Mouse (Mus musculus): ENCODE results near the gene Ren1. TPM values are rescaled to one million over a fixed set of nuclear protein-coding genes. Genes with fewer than 3 reads are reported as not detected.

Gene Ren1
- polyA plus RNA-seq, 1 experiment from 2014 or later: 0.99 TPM

DNA sequence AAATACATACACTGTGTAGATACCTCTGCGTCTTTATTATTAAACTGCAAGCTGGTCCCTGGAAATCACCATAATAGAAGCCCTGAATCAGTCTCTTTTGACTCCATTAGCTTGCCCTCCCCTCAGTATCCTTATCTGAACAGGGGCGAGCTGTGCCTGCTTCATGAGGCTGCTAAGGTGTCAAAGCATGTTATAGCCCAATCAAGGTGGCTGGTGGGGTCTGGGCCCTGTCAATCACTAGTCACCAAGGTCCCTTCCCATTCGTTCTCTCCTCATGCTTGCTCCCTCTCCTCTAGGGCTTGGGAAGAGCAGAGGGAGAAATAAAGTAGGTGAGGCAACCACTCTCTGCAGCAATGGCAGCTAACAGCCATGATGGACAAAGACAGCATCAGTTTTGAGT, 3.1 kb upstream of the Ren1 start:
- no peak overlapping the region for H3K9ac ChIP-seq
- ATAC-seq (ENCODE audit: low FRiP score): no peak
- 78% methylated on average over 3 of the region's 3 CpGs for WGBS
- no peak overlapping the region for H3K4me2 ChIP-seq (replicated peaks)
- H3K27ac ChIP-seq: no peak overlapping the region
- no peaks in the 10 kb centered on the region for H3K9me3 ChIP-seq (replicated peaks)
- no peak overlapping the region for H3K4me3 ChIP-seq
- H3K36me3 ChIP-seq: no peaks in the 10 kb centered on the region
- H3K4me1 ChIP-seq: peaks cover 10% of the 10 kb centered on the region; the same call in 1 of the 2 replicates
- no peaks in the 10 kb centered on the region for H3K27me3 ChIP-seq

DNA sequence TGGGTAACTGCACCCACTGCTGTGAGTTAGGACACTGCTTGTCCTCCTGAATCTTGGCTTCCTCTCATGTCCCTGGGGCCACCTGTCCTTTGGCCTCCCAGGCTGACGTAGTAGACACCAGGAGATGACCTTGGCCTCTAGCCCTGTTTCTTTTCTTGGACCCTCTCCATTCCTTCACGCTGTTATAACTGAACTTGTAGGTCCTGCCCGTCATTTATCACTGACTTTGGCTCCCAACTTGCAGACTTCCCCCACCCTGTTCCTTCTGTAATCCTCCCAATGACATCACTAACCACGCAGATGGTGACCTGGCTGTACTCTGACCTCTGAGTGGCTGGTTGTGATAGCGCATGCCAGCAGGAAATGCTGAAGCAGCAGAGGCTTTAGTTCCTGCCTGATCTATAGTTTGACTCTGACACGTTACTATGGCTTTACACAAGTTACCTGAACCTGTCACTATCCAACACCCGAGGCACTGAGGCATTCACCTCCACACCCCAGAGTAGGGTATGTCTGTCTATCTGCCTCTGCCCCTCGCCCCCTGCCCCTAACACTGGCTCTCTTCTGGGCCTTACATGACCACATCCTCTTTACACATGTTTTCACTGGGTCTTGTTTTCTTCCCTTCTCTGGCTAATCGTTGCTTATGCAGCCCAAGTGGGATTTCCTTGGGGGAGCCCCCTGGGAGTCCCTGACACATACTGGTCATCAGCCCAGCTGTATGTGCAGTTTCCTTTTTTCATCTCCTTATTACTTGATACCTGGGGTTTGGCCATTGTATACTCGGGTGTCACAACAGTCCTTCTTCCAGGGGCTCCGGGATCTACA, 2.4 kb upstream of the Ren1 start:
- H3K4me2 ChIP-seq (replicated peaks): no peak overlapping the region
- H3K4me1 ChIP-seq: peaks cover 10% of the 10 kb centered on the region; the same call in 1 of the 2 replicates
- WGBS: 82% methylated on average over 11 of the region's 11 CpGs
- no peak overlapping the region for H3K27ac ChIP-seq
- H3K9ac ChIP-seq: no peak overlapping the region
- no peaks in the 10 kb centered on the region for H3K36me3 ChIP-seq
- H3K9me3 ChIP-seq (replicated peaks): no peaks in the 10 kb centered on the region
- no peaks in the 10 kb centered on the region for H3K27me3 ChIP-seq
- H3K4me3 ChIP-seq: no peak overlapping the region
- ATAC-seq (ENCODE audit: low FRiP score): no peak

DNA sequence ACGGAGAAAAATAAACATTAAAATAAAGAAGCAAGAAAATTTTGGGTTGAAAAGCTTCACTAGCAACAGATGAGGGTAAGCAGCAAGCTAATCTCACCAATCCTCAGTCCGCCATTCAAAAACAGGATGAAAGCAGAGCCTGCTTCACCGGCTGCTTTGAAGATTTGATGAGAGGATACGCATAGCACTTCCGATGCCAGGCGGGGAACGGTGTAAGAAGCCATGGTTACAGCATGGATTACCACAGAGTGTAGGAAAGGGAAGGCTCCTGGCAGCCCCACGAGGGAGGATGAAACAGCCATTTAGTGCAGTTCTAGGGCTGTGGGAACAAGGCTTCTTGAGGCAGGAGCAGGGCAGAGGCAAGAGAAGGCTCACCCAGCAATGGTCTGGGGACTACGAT, 1.5 kb downstream of the Ren1 start:
- Histone ChIP-seq H3K4me1 (peaks cover 16% of the 10 kb centered on the region; the same call in 1 of the 2 replicates), H3K9me3 (replicated peaks) (no peaks in the 10 kb centered on the region), H3K27ac (no peak overlapping the region), H3K9ac (0 out of 2 replicates have a peak overlapping the region, but pooled peaks have one; percentile 5), H3K27me3 (peaks cover 13% of the 10 kb centered on the region), H3K4me2 (replicated peaks) (no peak overlapping the region), H3K36me3 (no peaks in the 10 kb centered on the region), H3K4me3 (no peak overlapping the region)
- WGBS: 72% methylated on average over 9 of the region's 9 CpGs
- no peak for ATAC-seq (ENCODE audit: low FRiP score)

DNA sequence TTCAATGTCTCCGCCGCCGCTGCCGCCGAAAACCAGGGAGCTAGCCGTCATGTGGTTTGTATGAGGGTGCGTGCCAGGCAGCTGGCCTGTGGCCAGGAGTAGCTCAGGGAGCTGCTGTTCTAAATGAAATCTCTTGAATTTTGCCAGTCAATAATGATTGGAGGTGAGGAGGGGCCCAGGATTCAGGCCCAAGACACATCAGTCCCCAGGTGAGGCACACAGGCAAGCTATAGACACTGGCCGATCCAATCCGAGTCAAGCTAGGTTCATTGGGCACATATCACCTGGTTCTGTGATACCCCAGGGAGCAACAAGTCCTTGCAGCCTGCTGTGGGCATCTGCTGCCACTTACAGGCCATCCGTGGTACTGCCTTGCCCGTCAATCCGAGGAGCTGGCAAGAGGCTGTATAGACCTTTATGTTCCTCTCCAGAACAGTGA, 3.1 kb downstream of the Ren1 start:
- WGBS: 50% methylated on average over 12 of the region's 12 CpGs
- H3K36me3 ChIP-seq: no peaks in the 10 kb centered on the region
- H3K9me3 ChIP-seq (replicated peaks): no peaks in the 10 kb centered on the region
- no peak overlapping the region for H3K4me3 ChIP-seq
- no peak overlapping the region for H3K4me2 ChIP-seq (replicated peaks)
- peaks cover 18% of the 10 kb centered on the region for H3K27me3 ChIP-seq
- no peak overlapping the region for H3K9ac ChIP-seq
- H3K27ac ChIP-seq: no peak overlapping the region
- H3K4me1 ChIP-seq: peaks cover 14% of the 10 kb centered on the region; the same call in 1 of the 2 replicates
- ATAC-seq (ENCODE audit: low FRiP score): peak; percentile 36; the same call in 1 of the 2 replicates

DNA sequence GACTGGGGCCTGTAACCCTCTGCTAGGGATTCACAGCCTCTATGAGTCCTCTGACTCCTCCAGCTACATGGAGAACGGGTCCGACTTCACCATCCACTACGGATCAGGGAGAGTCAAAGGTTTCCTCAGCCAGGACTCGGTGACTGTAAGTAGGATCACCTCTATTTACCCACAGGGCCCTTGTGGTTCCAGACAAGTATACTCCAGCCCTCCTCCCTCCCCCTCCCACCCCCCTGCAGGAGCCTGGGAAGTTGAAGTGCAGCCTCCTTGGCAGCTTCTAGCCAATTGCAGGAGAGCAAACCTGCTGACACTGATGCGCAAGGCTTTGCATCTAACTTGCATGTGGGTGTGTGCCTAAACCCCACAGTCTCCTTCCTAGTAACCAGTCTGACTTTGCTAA, 5.2 kb downstream of the Ren1 start:
- Histone ChIP-seq H3K9me3 (replicated peaks) (no peaks in the 10 kb centered on the region), H3K27me3 (peaks cover 26% of the 10 kb centered on the region), H3K36me3 (no peaks in the 10 kb centered on the region), H3K27ac (no peak overlapping the region), H3K4me1 (peaks cover 12% of the 10 kb centered on the region; the same call in 1 of the 2 replicates), H3K4me2 (replicated peaks) (no peak overlapping the region), H3K9ac (0 out of 2 replicates have a peak overlapping the region, but pooled peaks have one; percentile 9), H3K4me3 (no peak overlapping the region)
- no peak for ATAC-seq (ENCODE audit: low FRiP score)
- WGBS: 51% methylated on average over 5 of the region's 5 CpGs

DNA sequence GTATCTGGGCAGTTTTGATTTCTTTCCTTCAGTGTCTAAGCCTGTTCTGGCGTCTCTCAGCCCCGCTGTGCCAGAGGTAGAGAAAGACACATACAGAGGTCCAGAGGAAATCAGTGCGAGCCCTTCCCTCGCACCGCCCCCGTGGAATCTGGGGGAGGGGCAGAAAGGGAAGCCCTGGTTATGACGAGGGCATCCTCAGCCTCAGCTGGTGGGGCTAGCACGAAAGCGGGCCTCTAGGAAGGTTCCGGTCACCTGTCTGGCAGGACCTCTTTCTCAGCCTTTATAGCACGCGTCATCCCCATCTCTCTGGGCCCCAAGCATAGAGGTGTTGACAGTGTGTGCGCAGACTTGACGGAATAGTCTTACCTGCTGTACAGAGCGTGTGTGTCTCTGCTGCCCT, 5.6 kb downstream of the Ren1 start:
- peaks cover 26% of the 10 kb centered on the region for H3K27me3 ChIP-seq
- no peak overlapping the region for H3K4me2 ChIP-seq (replicated peaks)
- no peaks in the 10 kb centered on the region for H3K36me3 ChIP-seq
- ATAC-seq (ENCODE audit: low FRiP score): no peak
- peaks cover 10% of the 10 kb centered on the region; the same call in 1 of the 2 replicates for H3K4me1 ChIP-seq
- no peak overlapping the region for H3K4me3 ChIP-seq
- no peak overlapping the region for H3K27ac ChIP-seq
- H3K9ac ChIP-seq: no peak overlapping the region
- WGBS: 60% methylated on average over 15 of the region's 15 CpGs
- no peaks in the 10 kb centered on the region for H3K9me3 ChIP-seq (replicated peaks)

DNA sequence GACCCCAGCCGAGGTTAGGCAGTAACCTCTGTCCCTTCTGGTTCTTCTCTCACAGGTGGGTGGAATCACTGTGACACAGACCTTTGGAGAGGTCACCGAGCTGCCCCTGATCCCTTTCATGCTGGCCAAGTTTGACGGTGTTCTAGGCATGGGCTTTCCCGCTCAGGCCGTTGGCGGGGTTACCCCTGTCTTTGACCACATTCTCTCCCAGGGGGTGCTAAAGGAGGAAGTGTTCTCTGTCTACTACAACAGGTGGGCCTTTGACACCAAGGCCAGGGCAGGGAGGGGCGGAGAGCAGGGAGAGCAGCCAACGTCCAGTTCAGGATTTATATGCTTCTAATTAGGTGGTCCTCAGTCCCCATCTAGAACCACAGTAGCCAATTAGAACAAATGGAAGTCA, 6.0 kb downstream of the Ren1 start:
- Histone ChIP-seq H3K27ac (no peak overlapping the region), H3K27me3 (peaks cover 26% of the 10 kb centered on the region), H3K4me2 (replicated peaks) (no peak overlapping the region), H3K36me3 (no peaks in the 10 kb centered on the region), H3K9ac (no peak overlapping the region), H3K9me3 (replicated peaks) (no peaks in the 10 kb centered on the region), H3K4me3 (no peak overlapping the region), H3K4me1 (peaks cover 9% of the 10 kb centered on the region; the same call in 1 of the 2 replicates)
- WGBS: 68% methylated on average over 8 of the region's 8 CpGs
- no peak for ATAC-seq (ENCODE audit: low FRiP score)

DNA sequence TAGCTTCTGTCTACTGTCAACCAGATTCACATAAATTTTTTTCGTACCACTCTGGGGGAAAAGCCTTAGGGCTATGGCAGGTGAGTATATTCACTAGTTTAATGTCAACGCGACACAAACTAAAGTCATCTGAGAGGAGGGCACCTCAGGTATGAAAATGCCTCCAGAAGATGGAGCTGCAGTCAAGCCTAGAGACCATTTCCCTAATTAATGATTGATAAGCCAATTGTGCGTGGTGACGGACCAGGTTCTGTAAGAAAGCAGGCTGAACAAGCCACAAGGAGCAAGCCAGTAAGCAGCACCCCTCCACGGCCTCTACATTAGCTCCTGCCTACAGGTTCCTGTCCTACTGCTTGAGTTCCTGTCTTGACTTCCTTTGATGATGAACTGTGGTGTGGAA, 10.7 kb downstream of the Ren1 start:
- Histone ChIP-seq H3K9ac (no peak overlapping the region), H3K4me1 (peaks cover 13% of the 10 kb centered on the region; the same call in 1 of the 2 replicates), H3K9me3 (replicated peaks) (no peaks in the 10 kb centered on the region), H3K4me3 (no peak overlapping the region), H3K36me3 (no peaks in the 10 kb centered on the region), H3K4me2 (replicated peaks) (no peak overlapping the region), H3K27me3 (peaks cover 42% of the 10 kb centered on the region), H3K27ac (no peak overlapping the region)
- no peak for ATAC-seq (ENCODE audit: low FRiP score)
- WGBS: 94% methylated on average over 6 of the region's 6 CpGs

DNA sequence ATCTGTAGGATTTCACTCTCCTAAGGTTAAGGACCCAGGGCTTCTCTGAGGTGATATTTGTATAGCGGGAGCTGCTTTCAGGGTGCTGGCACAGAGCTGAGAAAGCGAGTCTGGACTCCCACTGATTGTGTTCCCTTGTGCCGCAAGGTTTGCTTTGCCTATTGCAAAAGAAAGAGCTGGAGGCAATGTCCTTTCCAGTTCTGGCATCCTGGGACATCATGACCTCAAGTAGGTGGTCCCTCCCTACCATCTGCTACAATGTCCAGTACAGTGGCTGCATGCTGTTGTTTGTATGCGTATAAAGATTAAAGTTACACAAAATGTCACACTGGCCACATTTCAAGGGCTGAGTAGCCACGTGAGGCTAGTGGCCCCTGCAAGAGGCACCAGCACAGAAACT, 11.8 kb downstream of the Ren1 start:
- Histone ChIP-seq H3K4me3 (no peak overlapping the region), H3K4me2 (replicated peaks) (no peak overlapping the region), H3K27me3 (peaks cover 51% of the 10 kb centered on the region), H3K27ac (no peak overlapping the region), H3K9me3 (replicated peaks) (no peaks in the 10 kb centered on the region), H3K9ac (no peak overlapping the region), H3K4me1 (peaks cover 14% of the 10 kb centered on the region), H3K36me3 (no peaks in the 10 kb centered on the region)
- ATAC-seq (ENCODE audit: low FRiP score): no peak
- 85% methylated on average over 5 of the region's 5 CpGs for WGBS

DNA sequence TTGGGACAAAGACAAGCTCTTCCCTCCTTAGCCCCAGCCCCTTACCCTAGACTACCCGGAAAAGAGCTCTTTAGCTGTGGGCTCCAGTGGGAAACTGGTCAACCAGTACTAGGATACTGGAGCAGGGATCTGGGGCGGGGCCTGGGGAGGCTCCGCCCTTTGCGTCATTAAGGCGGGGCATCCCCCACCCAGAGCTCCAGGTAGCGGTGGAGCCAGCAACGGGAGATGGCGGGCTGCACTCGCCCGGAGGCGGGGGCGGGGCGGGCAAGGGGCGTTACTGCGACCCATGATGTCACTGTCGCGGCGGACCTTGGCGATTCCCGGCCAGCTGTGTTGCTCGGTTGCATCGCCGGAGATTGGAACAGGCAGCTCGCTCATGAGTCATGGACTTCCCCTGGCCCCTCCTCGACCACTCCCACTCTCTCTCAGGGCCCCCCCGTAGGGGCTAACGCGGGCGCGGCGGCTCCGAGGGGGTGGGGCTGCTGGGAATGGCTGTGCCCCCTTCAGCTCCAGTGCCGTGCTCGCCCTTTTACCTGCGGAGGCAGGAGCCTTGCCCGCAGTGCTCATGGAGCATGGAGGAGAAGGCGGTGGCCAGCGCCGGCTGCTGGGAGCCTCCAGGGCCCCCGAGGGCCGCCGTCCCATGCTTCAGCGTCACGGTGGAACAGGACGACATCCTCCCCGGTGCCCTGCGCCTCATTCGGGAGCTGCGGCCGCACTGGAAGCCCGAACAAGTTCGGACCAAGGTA, 13.1 kb downstream of the Ren1 start, which contains the start of gene Etnk2:
Gene Etnk2, plus strand, starts transcription at position 297 of the 746 bp plus-strand sequence.
- H3K4me2 ChIP-seq (replicated peaks): peak within 1 kb of the TSS; percentile 89
- peak within 1 kb of the TSS; percentile 77 for H3K9ac ChIP-seq
- H3K27ac ChIP-seq: peak within 1 kb of the TSS; percentile 8; the same call in 1 of the 2 replicates
- H3K36me3 ChIP-seq: no peaks in the 10 kb centered on the region
- no peaks in the 10 kb centered on the region for H3K9me3 ChIP-seq (replicated peaks)
- H3K4me3 ChIP-seq: peak within 1 kb of the TSS; percentile 63
- peaks cover 27% of the 10 kb centered on the region for H3K4me1 ChIP-seq
- under 1% methylated on average over 49 of the region's 52 CpGs for WGBS
- peak; percentile 75 for ATAC-seq (ENCODE audit: low FRiP score)
- H3K27me3 ChIP-seq: peaks cover 44% of the 10 kb centered on the region

DNA sequence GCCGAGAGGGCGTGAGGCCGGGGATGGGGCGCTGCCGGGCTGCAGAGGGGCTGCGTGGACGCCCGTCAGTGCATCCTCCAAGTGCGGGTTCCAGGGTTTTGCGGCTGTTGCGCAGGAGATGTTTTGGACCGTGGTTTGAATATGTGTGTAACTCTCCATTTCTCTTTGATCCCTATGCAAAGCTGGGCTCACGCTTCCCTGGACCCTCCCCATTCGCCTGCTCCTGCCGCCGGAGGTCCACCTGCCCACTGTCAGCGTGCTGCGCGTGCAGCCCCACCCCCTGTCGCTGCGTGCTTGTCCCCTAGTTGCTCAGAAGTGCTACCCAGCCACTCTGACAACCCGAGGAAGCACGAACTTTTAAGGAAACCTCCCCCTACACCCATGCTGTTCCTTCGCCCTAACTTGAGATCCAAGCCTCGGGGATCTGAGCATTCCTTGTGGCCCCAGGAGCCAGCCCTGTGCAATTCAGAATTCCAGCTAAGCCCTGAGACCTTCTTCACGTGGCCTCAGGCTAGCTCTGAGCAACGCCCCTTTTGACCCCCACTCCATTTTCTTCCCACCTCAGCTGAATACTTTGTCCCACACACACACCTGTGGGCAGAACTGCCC, 13.8 kb downstream of the Ren1 start:
- H3K9me3 ChIP-seq (replicated peaks): no peaks in the 10 kb centered on the region
- no peaks in the 10 kb centered on the region for H3K36me3 ChIP-seq
- ATAC-seq (ENCODE audit: low FRiP score): peak; percentile 26; the same call in 1 of the 2 replicates
- H3K9ac ChIP-seq: peak overlapping the region; percentile 77
- H3K27me3 ChIP-seq: peaks cover 39% of the 10 kb centered on the region
- WGBS: 3% methylated on average over 27 of the region's 27 CpGs
- H3K4me3 ChIP-seq: peak overlapping the region; percentile 63
- peaks cover 31% of the 10 kb centered on the region for H3K4me1 ChIP-seq
- H3K27ac ChIP-seq: peak overlapping the region; percentile 8; the same call in 1 of the 2 replicates
- H3K4me2 ChIP-seq (replicated peaks): peak overlapping the region; percentile 89

DNA sequence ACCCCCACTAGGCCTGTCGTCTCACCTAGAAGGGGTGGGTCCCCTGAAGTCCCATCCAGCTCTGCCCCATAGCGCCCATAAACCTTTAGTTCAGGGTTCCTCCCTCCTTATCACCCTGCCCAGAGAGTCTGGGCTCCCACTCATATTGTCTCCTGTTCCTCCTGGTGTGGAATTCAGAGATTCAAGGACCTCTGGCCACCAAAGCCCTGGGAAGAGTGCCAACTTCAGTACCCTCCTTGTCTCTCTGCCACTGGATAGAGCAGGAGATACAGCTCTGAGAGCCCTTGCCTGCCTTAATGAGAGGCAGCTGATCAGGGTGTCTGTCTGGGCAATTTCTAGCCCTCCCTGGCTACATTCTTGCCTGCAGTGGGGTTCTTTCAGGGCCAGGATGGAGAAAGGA, 14.6 kb downstream of the Ren1 start:
- Histone ChIP-seq H3K4me2 (replicated peaks) (no peak overlapping the region), H3K9me3 (replicated peaks) (no peaks in the 10 kb centered on the region), H3K27me3 (peaks cover 37% of the 10 kb centered on the region), H3K4me3 (no peak overlapping the region), H3K4me1 (peaks cover 31% of the 10 kb centered on the region), H3K27ac (no peak overlapping the region), H3K9ac (no peak overlapping the region), H3K36me3 (no peaks in the 10 kb centered on the region)
- WGBS: 41% methylated on average over 2 of the region's 2 CpGs
- ATAC-seq (ENCODE audit: low FRiP score): no peak
